ENCODE assay signal across 9 mouse cellular contexts in the genomic region with DNA sequence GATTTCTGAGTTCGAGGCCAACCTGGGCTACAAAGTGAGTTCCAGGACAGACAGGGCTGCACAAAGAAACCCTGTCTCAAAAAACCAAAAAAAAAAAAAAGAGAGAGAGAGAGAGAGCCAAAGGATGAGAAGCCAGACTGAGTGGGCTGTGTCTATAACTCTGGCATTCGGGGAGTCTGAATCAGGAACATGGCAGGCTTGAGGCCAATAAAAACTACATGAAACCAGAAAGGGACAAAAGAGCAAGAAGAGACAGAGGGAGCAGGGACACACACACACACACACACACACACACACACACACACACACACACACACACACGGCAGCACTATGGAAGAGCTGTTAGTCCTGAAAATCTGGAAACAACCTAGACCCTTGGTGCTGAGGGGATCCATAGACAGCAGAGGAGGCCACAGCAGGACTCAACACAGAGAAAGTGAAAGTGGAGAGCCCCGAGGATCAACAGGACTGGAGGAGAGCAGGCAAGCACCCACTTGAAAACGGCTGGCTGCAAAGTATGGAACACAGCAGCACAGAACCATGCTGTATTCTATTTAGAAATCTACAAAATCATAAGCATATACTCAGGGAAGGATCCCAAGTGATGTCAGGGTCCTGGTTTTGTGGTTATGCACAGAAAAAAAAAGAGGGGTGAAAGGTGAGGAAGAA. TPM values are rescaled to one million over a fixed set of nuclear protein-coding genes. Genes with fewer than 3 reads are reported as not detected.
DNase-seq lines count a peak whose midpoint lies in the region; ATAC-seq lines count a peak whose summit lies in the region.
"Had no signal": no experiment of that assay in that cellular context is flagged by ENCODE, and none has a peak within 500 bp of the region (broad histone marks: within the 10 kb centered on the region; RNA-seq: fewer than 3 reads in every experiment).

No protein-coding gene starts in this region.

- no peaks in the 10 kb centered on the region for H3K9me3 ChIP-seq in limb, embryonic 10.5 days (replicated peaks)
- H3K9me3 ChIP-seq in hindbrain, embryonic 12.5 days (replicated peaks): no peaks in the 10 kb centered on the region
- H3K9me3 ChIP-seq: embryonic facial prominence, embryonic 15.5 days had no signal

- H3K4me2 ChIP-seq in hindbrain, embryonic 12.5 days (replicated peaks): no peak overlapping the region
- H3K4me2 ChIP-seq: embryonic facial prominence, embryonic 15.5 days had no signal

- no peaks in the 10 kb centered on the region for H3K36me3 ChIP-seq in limb, embryonic 10.5 days
- no peaks in the 10 kb centered on the region for H3K36me3 ChIP-seq in hindbrain, embryonic 12.5 days
- H3K36me3 ChIP-seq: embryonic facial prominence, embryonic 15.5 days had no signal

- 80% methylated on average over 5 of the region's 5 CpGs for WGBS in limb, embryonic 10.5 days
- 74% methylated on average over 5 of the region's 5 CpGs for WGBS in hindbrain, embryonic 12.5 days

- H3K9ac ChIP-seq in hindbrain, embryonic 12.5 days: no peak overlapping the region
- H3K9ac ChIP-seq: embryonic facial prominence, embryonic 15.5 days had no signal

- no peak overlapping the region for H3K27ac ChIP-seq in limb, embryonic 10.5 days
- no peak overlapping the region for H3K27ac ChIP-seq in hindbrain, embryonic 12.5 days
- H3K27ac ChIP-seq: embryonic facial prominence, embryonic 15.5 days had no signal

- no peak for DNase-seq in frontal cortex, adult 2 months (ENCODE audit: extremely low spot score in 1 of 2, low spot score in 1 of 2)
- peak; percentile 32 to 49 for DNase-seq in adrenal gland, postnatal 36 days
- peak; percentile 4 for DNase-seq in induced T-regulatory cell, adult 2 months (ENCODE audit: low read depth)
- DNase-seq in lung, postnatal 36 days: peak; percentile 74
- DNase-seq in limb, embryonic 10.5 days (ENCODE audit: low spot score): no peak
- DNase-seq in thymus, postnatal 36 days: no peak

- no peaks in the 10 kb centered on the region for H3K27me3 ChIP-seq in limb, embryonic 10.5 days (ENCODE audit: low read depth, poor library complexity, severe bottlenecking)
- H3K27me3 ChIP-seq in hindbrain, embryonic 12.5 days: no peaks in the 10 kb centered on the region
- H3K27me3 ChIP-seq: embryonic facial prominence, embryonic 15.5 days had no signal

- H3K4me1 ChIP-seq in limb, embryonic 10.5 days: no peaks in the 10 kb centered on the region
- no peaks in the 10 kb centered on the region for H3K4me1 ChIP-seq in hindbrain, embryonic 12.5 days
- H3K4me1 ChIP-seq: embryonic facial prominence, embryonic 15.5 days had no signal

- 0 out of 2 replicates have a peak, but pooled peaks have one; percentile 47 for ATAC-seq in frontal cortex, adult (ENCODE audit: low TSS enrichment)
- no peak for ATAC-seq in hindbrain, embryonic 12.5 days (ENCODE audit: low FRiP score)

- no peak overlapping the region for H3K4me3 ChIP-seq in limb, embryonic 10.5 days
- H3K4me3 ChIP-seq in hindbrain, embryonic 12.5 days: no peak overlapping the region
- H3K4me3 ChIP-seq: embryonic facial prominence, embryonic 15.5 days had no signal

RNA-seq across cellular contexts. Expression of gene Ccl22, which starts 9.8 kb away (rescaled TPM):
- 0.22 and 0.23 TPM in 2 replicates for polyA plus RNA-seq in frontal cortex, adult 2 months (2012; rRNA removed)
- total RNA-seq in adrenal gland, postnatal 36 days (2021): not detected
- polyA plus RNA-seq in limb, embryonic 10.5 days (2016; fragmentation: Nextera tagmentation; extraction: Ambion mirVana): not detected in 2 replicates
- not detected in 2 replicates for polyA plus RNA-seq in hindbrain, embryonic 12.5 days (2016; fragmentation: Nextera tagmentation; extraction: Ambion mirVana)
- polyA plus RNA-seq: embryonic facial prominence, embryonic 15.5 days had no signal

RNA-seq across cellular contexts. Expression of gene Cx3cl1, which starts 36.2 kb away (rescaled TPM):
- 470 and 510 TPM in 2 replicates for polyA plus RNA-seq in frontal cortex, adult 2 months (2012; rRNA removed)
- 10 to 100 TPM; 26.2 to 35.5 TPM for total RNA-seq in adrenal gland, postnatal 36 days (2021)
- polyA plus RNA-seq in limb, embryonic 10.5 days (2016; fragmentation: Nextera tagmentation; extraction: Ambion mirVana): 2.7 and 5.3 TPM in 2 replicates
- 10.6 and 14.2 TPM in 2 replicates for polyA plus RNA-seq in hindbrain, embryonic 12.5 days (2016; fragmentation: Nextera tagmentation; extraction: Ambion mirVana)

RNA-seq across cellular contexts. Expression of gene Pllp, which starts 39.5 kb away (rescaled TPM):
- polyA plus RNA-seq in frontal cortex, adult 2 months (2012; rRNA removed): 89.0 TPM in 2 replicates
- under 1 TPM; 0.82 to 0.99 TPM for total RNA-seq in adrenal gland, postnatal 36 days (2021)
- 0.48 TPM in 1 of 2 replicates, not detected in the other for polyA plus RNA-seq in limb, embryonic 10.5 days (2016; fragmentation: Nextera tagmentation; extraction: Ambion mirVana)
- 0.25 and 0.41 TPM in 2 replicates for polyA plus RNA-seq in hindbrain, embryonic 12.5 days (2016; fragmentation: Nextera tagmentation; extraction: Ambion mirVana)

Comparison
In these comparisons a context has a peak if more than half of its experiments do, and no peak if none do; other contexts are left out.
1. DNase-seq: peak in adrenal gland, postnatal 36 days (2 of 2), induced T-regulatory cell, adult 2 months (single experiment) and lung, postnatal 36 days (single experiment); none in frontal cortex, adult 2 months (0 of 2), limb, embryonic 10.5 days (single experiment) and thymus, postnatal 36 days (0 of 2).
2. RNA of gene Cx3cl1, which starts 36.2 kb away (polyA plus RNA-seq): 470 to 510 TPM in frontal cortex, adult 2 months; 10.6 to 14.2 TPM in hindbrain, embryonic 12.5 days and 2.7 to 5.3 TPM in limb, embryonic 10.5 days; every median in the first group is over 10 times any median in the second.
3. RNA of gene Pllp, which starts 39.5 kb away (polyA plus RNA-seq): 89.0 TPM in frontal cortex, adult 2 months; 0.25 to 0.41 TPM in hindbrain, embryonic 12.5 days and 0.48 TPM in limb, embryonic 10.5 days; every median in the first group is over 10 times any median in the second.